Mouse (Mus musculus): Measurements from ENCODE around the gene Mtx1.
"Not testable (repeated sequence)": the region's sequence is repeated elsewhere in the genome, so short reads cannot be mapped to it uniquely, and the experiment has no call there.

Mtx1 gene

GRCm38 (mm10) chr3:89242331-89242895 lies 15.5 kb upstream of the Mtx1 start:
- peak; percentile 67 for DNase-seq (ENCODE audit: low spot score)

- no peak for DNase-seq (ENCODE audit: low spot score)
Observed at GRCm38 (mm10) chr3:89238494-89238893, 11.6 kb upstream of the Mtx1 start.

- no peak for DNase-seq (ENCODE audit: low spot score)
Observed at GRCm38 (mm10) chr3:89237682-89238081, 10.8 kb upstream of the Mtx1 start.

- no peak for DNase-seq (ENCODE audit: low spot score)
Observed at GRCm38 (mm10) chr3:89236516-89236915, 9.6 kb upstream of the Mtx1 start.

GRCm38 (mm10) chr3:89233562-89234110 lies 6.7 kb upstream of the Mtx1 start:
- DNase-seq (ENCODE audit: low spot score), result no peak

GRCm38 (mm10) chr3:89232614-89233013 lies 5.7 kb upstream of the Mtx1 start:
- DNase-seq (ENCODE audit: low spot score), result no peak

- no peak for DNase-seq (ENCODE audit: low spot score)
Observed at GRCm38 (mm10) chr3:89231772-89232275, 4.9 kb upstream of the Mtx1 start.

GRCm38 (mm10) chr3:89231345-89231744 lies 4.5 kb upstream of the Mtx1 start:
- no peak for DNase-seq (ENCODE audit: low spot score)

- no peak for DNase-seq (ENCODE audit: low spot score)
Observed at GRCm38 (mm10) chr3:89230561-89230960, 3.7 kb upstream of the Mtx1 start.

GRCm38 (mm10) chr3:89229276-89229675 lies 2.4 kb upstream of the Mtx1 start:
- no peak for DNase-seq (ENCODE audit: low spot score)

- no peak for DNase-seq (ENCODE audit: low spot score)
Observed at GRCm38 (mm10) chr3:89228836-89229235, 1.9 kb upstream of the Mtx1 start, which contains the start of gene Muc1. Gene Muc1 (plus strand): TSS chr3:89229057.

- peak; percentile 91 for DNase-seq (ENCODE audit: low spot score)
Observed at GRCm38 (mm10) chr3:89228180-89228549, 1.3 kb upstream of the Mtx1 start.

- DNase-seq (ENCODE audit: low spot score), result peak; percentile 91
Observed at GRCm38 (mm10) chr3:89227307-89228179, 655 bp upstream of the Mtx1 start.

- DNase-seq (ENCODE audit: low spot score), result no peak
Observed at GRCm38 (mm10) chr3:89226361-89226760, 527 bp downstream of the Mtx1 start.

GRCm38 (mm10) chr3:89225918-89226317 lies 970 bp downstream of the Mtx1 start:
- DNase-seq (ENCODE audit: low spot score), result no peak

- DNase-seq (ENCODE audit: low spot score), result no peak
Observed at GRCm38 (mm10) chr3:89225321-89225815, 1.5 kb downstream of the Mtx1 start.

- no peak for DNase-seq (ENCODE audit: low spot score)
Observed at GRCm38 (mm10) chr3:89224796-89225195, 2.1 kb downstream of the Mtx1 start.

- no peak for DNase-seq (ENCODE audit: low spot score)
Observed at GRCm38 (mm10) chr3:89221167-89221566, 5.7 kb downstream of the Mtx1 start.

GRCm38 (mm10) chr3:89219546-89219945 lies 7.3 kb downstream of the Mtx1 start:
- no peak for DNase-seq (ENCODE audit: low spot score)

GRCm38 (mm10) chr3:89218271-89218670 lies 8.6 kb downstream of the Mtx1 start:
- DNase-seq (ENCODE audit: low spot score), result no peak

- DNase-seq (ENCODE audit: low spot score), result not testable (repeated sequence)
Observed at GRCm38 (mm10) chr3:89216407-89216806, 10.5 kb downstream of the Mtx1 start.

- DNase-seq (ENCODE audit: low spot score), result peak; percentile 95
Observed at GRCm38 (mm10) chr3:89215853-89216252, 11.0 kb downstream of the Mtx1 start.
